Mouse (Mus musculus) inflammation-experienced regulatory T-cells, adult 6 months (primary cell): ENCODE data around the gene Prrx1. TPM values are rescaled to one million over a fixed set of nuclear protein-coding genes. Genes with fewer than 3 reads are reported as not detected.

Source experiments
- ATAC-seq: one replicate; pipeline ENCODE4 v1.8.0; 2017
- polyA plus RNA-seq, 3 experiments: library from polyadenylated mRNA; unstranded; fragments of 100-300 nt; shearing (Covaris generic); gene quantifications; one replicate each; pipeline ENCODE4 v1.2.1; 2017

Gene Prrx1
- polyA plus RNA-seq, 3 experiments from 2014 or later: not detected

GRCm38 (mm10) chr1:163311006-163311836 lies 2.3 kb downstream of the Prrx1 start:
- no peak for ATAC-seq

- no peak for ATAC-seq
Measured at GRCm38 (mm10) chr1:163310023-163310754, 3.3 kb downstream of the Prrx1 start.

- no peak for ATAC-seq
Measured at GRCm38 (mm10) chr1:163309466-163309865, 4.0 kb downstream of the Prrx1 start.

- ATAC-seq: no peak
Measured at GRCm38 (mm10) chr1:163308631-163309030, 4.9 kb downstream of the Prrx1 start.

GRCm38 (mm10) chr1:163307706-163308105 lies 5.8 kb downstream of the Prrx1 start:
- no peak for ATAC-seq

- no peak for ATAC-seq
Measured at GRCm38 (mm10) chr1:163305956-163306355, 7.6 kb downstream of the Prrx1 start.

GRCm38 (mm10) chr1:163304837-163305236 lies 8.7 kb downstream of the Prrx1 start:
- no peak for ATAC-seq

- no peak for ATAC-seq
Measured at GRCm38 (mm10) chr1:163302292-163302691, 11.2 kb downstream of the Prrx1 start.

- no peak for ATAC-seq
Measured at GRCm38 (mm10) chr1:163293152-163293551, 20.4 kb downstream of the Prrx1 start.

GRCm38 (mm10) chr1:163291925-163292324 lies 21.6 kb downstream of the Prrx1 start:
- no peak for ATAC-seq

- no peak for ATAC-seq
Measured at GRCm38 (mm10) chr1:163289131-163289530, 24.4 kb downstream of the Prrx1 start.

- ATAC-seq: no peak
Measured at GRCm38 (mm10) chr1:163285539-163285938, 28.0 kb downstream of the Prrx1 start.

- no peak for ATAC-seq
Measured at GRCm38 (mm10) chr1:163285136-163285535, 28.4 kb downstream of the Prrx1 start.

GRCm38 (mm10) chr1:163283980-163284635 lies 29.4 kb downstream of the Prrx1 start:
- no peak for ATAC-seq

GRCm38 (mm10) chr1:163281450-163282198 lies 31.9 kb downstream of the Prrx1 start:
- ATAC-seq: no peak

GRCm38 (mm10) chr1:163280842-163281122 lies 32.7 kb downstream of the Prrx1 start:
- no peak for ATAC-seq

GRCm38 (mm10) chr1:163280097-163280841 lies 33.2 kb downstream of the Prrx1 start:
- ATAC-seq: no peak

- ATAC-seq: no peak
Measured at GRCm38 (mm10) chr1:163277069-163277468, 36.4 kb downstream of the Prrx1 start.

GRCm38 (mm10) chr1:163274919-163275318 lies 38.6 kb downstream of the Prrx1 start:
- ATAC-seq: no peak

- no peak for ATAC-seq
Measured at GRCm38 (mm10) chr1:163273132-163273531, 40.4 kb downstream of the Prrx1 start.

GRCm38 (mm10) chr1:163266853-163267538 lies 46.5 kb downstream of the Prrx1 start:
- ATAC-seq: no peak
